Mouse (Mus musculus): ENCODE data around the gene Gng2. TPM values are rescaled to one million over a fixed set of nuclear protein-coding genes. Genes with fewer than 3 reads are reported as not detected.
A peak's percentile ranks its signal among the peaks of the same experiment; 100 is the strongest.

Gng2 gene
- total and polyA plus RNA-seq, 3 experiments, result 3.3 to 17.2 TPM; not detected in 1

DNA sequence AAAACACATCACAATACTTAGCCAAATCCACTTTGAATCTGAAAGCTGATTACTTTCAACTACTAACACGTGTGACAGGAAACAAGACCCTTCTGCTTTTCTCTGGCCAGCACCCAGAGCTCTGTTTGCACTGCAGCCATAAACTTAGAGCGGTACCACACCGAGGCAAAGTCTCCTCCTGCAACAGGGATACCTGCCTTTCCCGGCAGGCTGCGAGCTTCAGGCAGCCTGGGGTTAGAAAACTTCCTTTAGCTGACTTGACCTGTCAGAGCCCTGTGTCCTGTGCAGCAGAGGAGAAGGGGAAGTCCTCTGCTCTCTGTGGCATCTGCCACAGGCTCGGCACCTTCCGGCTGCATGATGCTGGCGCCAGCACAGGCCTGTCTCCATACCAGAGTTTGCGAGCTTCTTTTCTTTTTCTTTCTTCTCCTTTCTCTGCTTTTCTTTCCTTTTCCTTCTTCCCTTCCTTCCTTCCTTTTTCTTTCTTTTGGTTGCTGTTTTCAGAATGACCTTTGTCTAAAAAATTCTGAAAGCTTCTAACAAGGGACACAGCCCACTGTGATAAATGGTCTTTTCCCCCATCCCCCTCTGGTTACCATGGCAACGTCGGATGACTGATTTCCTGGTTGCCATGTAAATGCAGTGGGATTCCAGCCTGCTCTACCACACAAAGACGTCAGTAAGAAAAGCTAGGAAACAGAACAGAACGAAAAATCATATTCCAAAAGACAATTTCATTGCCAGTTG, 9.4 kb upstream of the Gng2 start (continued):
- TF ChIP-seq EP300 (IDR thresholded peaks at IDR 0.05; ENCODE audit: low read depth in 1 of 2, low read length in 2 of 2) (0 out of 4 replicates have a peak, but pooled peaks of 1 of the 2 experiments have one; percentile 19), TBP (IDR thresholded peaks at IDR 0.05; ENCODE audit: low read depth, low read length) (no peak), ETS1 (IDR thresholded peaks at IDR 0.05; ENCODE audit: low read depth, low read length) (no peak), TAL1 (IDR thresholded peaks at IDR 0.05; ENCODE audit: low read length) (no peak), UBTF (IDR thresholded peaks at IDR 0.05; ENCODE audit: borderline replicate concordance, insufficient read depth, low read depth, low read length) (no peak), BHLHE40 (IDR thresholded peaks at IDR 0.05; ENCODE audit: borderline replicate concordance, low read depth, low read length) (no peak), RCOR1 (IDR thresholded peaks at IDR 0.05; ENCODE audit: low read depth, low read length) (no peak)

DNA sequence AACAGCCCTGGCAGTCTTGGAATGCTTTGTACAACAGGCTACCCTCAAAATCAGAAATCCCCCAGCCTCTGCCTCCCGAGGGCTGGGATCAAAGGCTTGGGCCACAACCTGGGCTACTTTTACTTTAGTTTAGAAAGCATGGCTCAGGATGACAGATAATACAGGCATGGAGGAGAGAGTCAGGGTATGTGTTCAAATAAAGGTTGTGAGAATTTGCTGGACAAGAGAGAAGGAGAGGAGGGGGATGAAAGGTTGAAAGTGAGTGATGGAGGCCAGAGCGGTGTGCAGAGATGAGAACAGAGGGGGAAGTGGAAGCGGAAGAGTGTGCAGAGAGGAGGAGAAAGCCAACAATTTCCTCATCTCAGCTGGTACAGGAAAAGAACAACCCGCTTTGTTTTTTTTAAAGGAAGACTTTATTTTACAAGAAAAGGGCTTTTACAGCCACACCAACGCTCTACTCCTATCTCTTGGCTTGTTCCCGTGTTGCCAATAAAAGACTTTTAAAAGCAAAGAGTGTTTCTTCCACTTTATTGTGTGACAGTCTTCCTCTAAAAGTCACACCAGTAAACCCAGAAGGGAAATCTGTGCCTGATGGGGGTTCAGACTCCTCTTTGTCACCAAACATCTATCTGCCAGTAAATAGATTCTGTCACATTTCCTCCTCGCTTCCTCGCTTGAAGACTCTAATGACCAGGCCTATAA, 8.6 kb upstream of the Gng2 start:
- peak; percentile 22 for DNase-seq (ENCODE audit: low read depth, low spot score)
- H3K9ac ChIP-seq (ENCODE audit: control insufficient read depth, low read depth, low read length, poor library complexity, severe bottlenecking), result peak overlapping the region; percentile 34; the same call in 1 of the 2 replicates
- H3K4me3 ChIP-seq (ENCODE audit: control insufficient read depth in 1 of 2, insufficient read depth in 1 of 2, low read depth in 2 of 2, low read length in 2 of 2), result peak overlapping the region; percentile 33 to 45
- TF ChIP-seq MAFK (IDR thresholded peaks at IDR 0.05; ENCODE audit: borderline replicate concordance, low read depth, low read length) (no peak), TCF12 (IDR thresholded peaks at IDR 0.05; ENCODE audit: low read depth, low read length) (no peak), GATA1 (IDR thresholded peaks at IDR 0.05; ENCODE audit: low read depth, low read length) (no peak), BHLHE40 (IDR thresholded peaks at IDR 0.05; ENCODE audit: borderline replicate concordance, low read depth, low read length) (no peak), POLR2AphosphoS2 (IDR thresholded peaks at IDR 0.05; ENCODE audit: low read length) (no peak), CTCF (IDR thresholded peaks at IDR 0.05 in 2 of 3, conservative IDR thresholded peaks at IDR 0.05 in 1 of 3; ENCODE audit: control insufficient read depth in 1 of 3, insufficient read depth in 1 of 3, low read depth in 2 of 3, low read length in 3 of 3, poor library complexity in 1 of 3, severe bottlenecking in 1 of 3) (no peak), JUND (IDR thresholded peaks at IDR 0.05; ENCODE audit: low read depth, low read length) (no peak), ZMIZ1 (IDR thresholded peaks at IDR 0.05; ENCODE audit: low read depth, low read length) (no peak)
- H3K27ac ChIP-seq (ENCODE audit: control insufficient read depth, low read depth, low read length), result no peak overlapping the region
- H3K4me1 ChIP-seq (ENCODE audit: control insufficient read depth in 1 of 2, insufficient read depth in 2 of 2, low read length in 2 of 2), result peaks cover 0 to 15% of the 10 kb centered on the region in 2 experiments; a peak in 2 of 4 replicates
- H3K9me3 ChIP-seq (replicated peaks; ENCODE audit: insufficient read depth, low read length), result no peaks in the 10 kb centered on the region
- peaks cover 0 to 1% of the 10 kb centered on the region in 2 experiments; a peak in 2 of 4 replicates for H3K27me3 ChIP-seq (ENCODE audit: control insufficient read depth in 1 of 2, insufficient read depth in 2 of 2, low read length in 2 of 2)
- no peaks in the 10 kb centered on the region for H3K79me2 ChIP-seq (ENCODE audit: control insufficient read depth, insufficient read depth, low read length, poor library complexity)
- H3K36me3 ChIP-seq (ENCODE audit: control insufficient read depth in 1 of 2, insufficient read depth in 2 of 2, low read length in 2 of 2), result peaks cover 0 to 4% of the 10 kb centered on the region in 2 experiments; a peak in 2 of 4 replicates
